Mouse (Mus musculus) midbrain, embryonic 16.5 days (tissue): ENCODE data around the gene Siva1. TPM values are rescaled to one million over a fixed set of nuclear protein-coding genes. Genes with fewer than 3 reads are reported as not detected.
A peak's percentile ranks its signal among the peaks of the same experiment; 100 is the strongest.

Source experiments
- ATAC-seq: fragments of 200-750 bp; cut with Nextera tagmentation; 2 replicates; pipeline ENCODE4 v1.8.0; 2017; ENCODE audit warnings: moderate TSS enrichment
- H3K27ac ChIP-seq: fragments of 300-500 bp; sonication (generic); 2 replicates; pipeline ENCODE4 v1.5.1; 2014; ENCODE audit warnings: mild to moderate bottlenecking, low read length, mixed read lengths
- H3K27me3 ChIP-seq: fragments of 300-500 bp; sonication (generic); 2 replicates; pipeline ENCODE4 v1.6.1; 2014; ENCODE audit warnings: low read depth, low read length, mixed read lengths; ENCODE audit not compliant: control insufficient read depth, insufficient read depth
- H3K36me3 ChIP-seq: fragments of 300-500 bp; sonication (generic); 2 replicates; pipeline ENCODE4 v1.6.1; 2014; ENCODE audit warnings: mild to moderate bottlenecking, low read length, moderate library complexity, mixed read lengths; ENCODE audit not compliant: control insufficient read depth, insufficient read depth
- H3K4me1 ChIP-seq: fragments of 300-500 bp; sonication (generic); 2 replicates; pipeline ENCODE4 v1.6.1; 2014; ENCODE audit warnings: mild to moderate bottlenecking, low read length, mixed read lengths; ENCODE audit not compliant: control insufficient read depth, insufficient read depth
- H3K4me2 ChIP-seq: fragments of 300-500 bp; sonication (generic); 2 replicates; pipeline ENCODE4 v1.6.1; 2014; ENCODE audit warnings: mild to moderate bottlenecking, low read length, mixed read lengths
- H3K4me3 ChIP-seq: fragments of 300-500 bp; sonication (generic); 2 replicates; pipeline ENCODE4 v1.5.1; 2014; ENCODE audit warnings: low read depth, mild to moderate bottlenecking, low read length, moderate library complexity, mixed read lengths
- H3K9ac ChIP-seq: fragments of 300-500 bp; sonication (generic); 2 replicates; pipeline ENCODE4 v1.6.1; 2014; ENCODE audit warnings: low read depth, low read length, mixed read lengths
- H3K9me3 ChIP-seq: fragments of 300-500 bp; sonication (generic); replicated peaks from 2 replicates; pipeline ENCODE4 v1.6.1; 2014; ENCODE audit warnings: mild to moderate bottlenecking, low read length, mixed read lengths; ENCODE audit not compliant: control insufficient read depth, poor library complexity, severe bottlenecking
- WGBS: fragments of 180-500 bp; shearing (Covaris S2); extraction: QIAGEN DNeasy Blood & Tissue Kit; methylation state at CpG from one replicate; pipeline ENCODE4 v1.1.7; 2014; 5-methylcytosine and 5-hydroxymethylcytosine counted together
- microRNA-seq: library from miRNA; unstranded; fragments of <30 nt; microRNA quantifications from one replicate; pipeline ENCODE4, GENCODE M21; 2017
- polyA plus RNA-seq: library from polyadenylated mRNA; unstranded; fragments of >200 nt; fragmentation: Nextera tagmentation; extraction: Ambion mirVana; gene quantifications from 2 replicates; pipeline ENCODE4 v1.2.1, GENCODE M21; 2015

The Siva1 gene
- polyA plus RNA-seq, 1 experiment from 2014 or later, result 41.7 TPM

DNA sequence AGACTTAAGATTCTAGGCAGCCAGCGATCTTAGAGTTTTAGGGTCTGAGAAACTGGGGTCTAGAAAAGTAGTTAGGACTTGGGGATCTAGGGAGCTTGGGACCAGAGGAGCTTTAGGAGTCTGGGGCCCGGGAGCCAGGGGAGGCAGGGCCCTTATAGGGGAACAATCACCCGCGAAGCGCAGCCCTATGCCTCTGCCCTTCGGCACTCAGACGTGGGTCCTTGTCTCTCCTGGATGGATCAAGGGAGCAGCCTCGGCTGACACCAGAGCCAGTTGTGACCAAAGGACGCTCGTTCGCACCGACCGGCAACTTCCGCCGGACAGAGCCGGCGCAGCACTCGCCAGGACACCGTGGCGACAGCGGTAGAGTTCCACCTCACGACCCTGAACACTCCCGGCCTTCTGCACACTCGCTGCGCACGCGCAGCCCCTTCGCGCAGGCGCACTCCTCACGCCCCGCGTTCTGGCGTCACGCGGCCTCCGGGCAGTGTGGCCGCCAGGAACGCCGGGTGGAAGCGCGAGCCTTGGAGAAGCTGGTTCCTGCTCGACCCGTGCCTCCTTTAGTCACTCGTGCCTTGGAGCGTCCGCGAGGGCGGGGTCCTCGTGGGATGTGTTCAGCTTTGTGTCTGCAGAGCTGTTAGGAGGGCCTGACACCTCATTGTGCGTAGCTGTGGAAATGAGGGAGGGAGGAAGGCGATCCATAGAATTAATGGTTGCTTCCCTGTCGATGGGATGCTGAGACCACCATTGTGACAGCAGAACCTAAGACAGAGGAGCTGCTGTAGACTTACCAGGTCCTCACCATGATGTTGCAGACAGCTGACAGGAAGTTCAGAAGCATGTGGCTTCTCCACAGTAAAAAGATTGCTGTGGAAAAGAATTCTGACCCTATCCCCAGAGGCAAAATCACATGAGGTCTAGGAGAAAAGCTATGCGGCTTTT lies 49.0 kb downstream of the Siva1 start:
- peak overlapping the region; percentile 95 for H3K27ac ChIP-seq
- H3K36me3 ChIP-seq, result no peaks in the 10 kb centered on the region
- WGBS, result 2% methylated on average over 53 of the region's 54 CpGs

DNA sequence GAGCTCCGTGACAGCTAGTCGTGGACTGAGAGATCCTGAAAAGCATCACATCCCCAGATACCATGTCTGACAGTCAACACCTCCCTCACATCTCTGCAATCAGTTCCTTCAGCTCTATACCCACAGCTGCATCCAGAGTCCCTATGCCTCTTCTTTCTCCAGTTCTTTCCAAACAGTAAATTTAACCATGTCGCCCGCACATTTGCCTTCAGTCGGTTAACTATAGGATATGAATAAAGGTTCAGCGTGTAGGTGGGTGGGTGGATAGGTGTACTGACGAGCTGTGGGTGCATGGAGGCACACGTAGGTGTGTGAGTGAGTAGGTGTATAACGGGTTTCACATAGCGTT lies 49.6 kb downstream of the Siva1 start:
- Histone ChIP-seq H3K9me3 (no peaks in the 10 kb centered on the region), H3K27me3 (no peaks in the 10 kb centered on the region), H3K27ac (peak overlapping the region; percentile 95), H3K4me1 (peaks cover 13% of the 10 kb centered on the region), H3K4me2 (peak overlapping the region; percentile 87), H3K4me3 (peak overlapping the region; percentile 66), H3K9ac (peak overlapping the region; percentile 91), H3K36me3 (no peaks in the 10 kb centered on the region)
- WGBS, result 76% methylated on average over 10 of the region's 10 CpGs
- peak; percentile 40 for ATAC-seq

More for the DNA sequence above, 49.0 kb downstream of the Siva1 start:
- no peaks in the 10 kb centered on the region for H3K9me3 ChIP-seq
- H3K27me3 ChIP-seq, result no peaks in the 10 kb centered on the region
- H3K4me3 ChIP-seq, result peak overlapping the region; percentile 66
- ATAC-seq, result peak; percentile 96
- peak overlapping the region; percentile 87 for H3K4me2 ChIP-seq
- H3K9ac ChIP-seq, result peak overlapping the region; percentile 91
- peaks cover 13% of the 10 kb centered on the region for H3K4me1 ChIP-seq

DNA sequence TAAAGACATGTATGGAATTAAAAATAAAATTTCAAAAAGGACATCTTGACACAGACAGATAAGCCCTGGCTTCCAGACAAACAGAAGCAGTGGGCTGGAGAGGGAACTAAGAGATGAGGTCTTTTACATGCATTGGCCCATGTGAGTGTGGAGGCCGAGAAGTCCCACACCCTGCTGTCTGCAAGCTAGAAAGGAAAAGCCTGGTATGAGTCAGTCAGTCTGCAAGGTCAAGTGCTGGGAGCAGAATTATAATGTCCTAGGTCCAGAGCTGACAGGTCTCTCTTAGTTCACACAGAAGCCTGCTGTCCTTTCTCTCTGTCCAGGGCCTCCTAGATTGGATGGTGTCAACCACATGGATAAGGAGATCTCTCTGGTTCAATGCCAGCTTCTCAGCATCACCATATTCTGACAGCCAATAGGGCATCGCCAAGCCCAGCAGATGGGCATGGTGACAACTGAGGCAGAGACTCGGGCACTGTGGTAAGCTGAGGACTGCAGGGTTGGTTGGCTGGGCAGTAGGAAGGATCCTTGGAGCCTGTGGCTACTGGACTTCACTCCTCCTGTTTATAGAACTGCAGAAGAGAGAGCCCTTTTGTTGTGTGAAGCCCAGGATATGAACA lies 52.4 kb downstream of the Siva1 start:
- no peaks in the 10 kb centered on the region for H3K9me3 ChIP-seq
- H3K4me1 ChIP-seq, result peaks cover 16% of the 10 kb centered on the region
- H3K4me3 ChIP-seq, result no peak overlapping the region
- H3K36me3 ChIP-seq, result no peaks in the 10 kb centered on the region
- H3K27me3 ChIP-seq, result no peaks in the 10 kb centered on the region
- H3K4me2 ChIP-seq, result no peak overlapping the region
- no peak overlapping the region for H3K9ac ChIP-seq
- 81% methylated on average over 3 of the region's 3 CpGs for WGBS
- no peak overlapping the region for H3K27ac ChIP-seq
- no peak for ATAC-seq

Small RNAs within 50 kb of the gene (microRNA-seq; reads per million reads assigned to microRNA genes)
- gene Mir6939, result 0.69 reads per million

Other genes with a start within 250 kb of the Siva1 start
- gene A530016L24Rik, start 155.2 kb upstream of the Siva1 start, polyA plus RNA-seq, result 0.16 and 0.17 TPM in 2 replicates
- 96.8 and 100 TPM in 2 replicates for gene Tmem179, start 127.9 kb upstream of the Siva1 start, polyA plus RNA-seq
- 0.53 and 0.67 TPM in 2 replicates for gene Inf2, start 55.9 kb upstream of the Siva1 start, polyA plus RNA-seq
- gene Adssl1, start 24.6 kb upstream of the Siva1 start, polyA plus RNA-seq, result 4.0 and 4.2 TPM in 2 replicates
- gene Akt1, start 30.2 kb downstream of the Siva1 start, polyA plus RNA-seq, result 58.7 and 60.4 TPM in 2 replicates
- 0.73 and 1.2 TPM in 2 replicates for gene Zbtb42, start 34.1 kb downstream of the Siva1 start, polyA plus RNA-seq
- gene Cep170b, start 75.8 kb downstream of the Siva1 start, polyA plus RNA-seq, result 36.0 and 39.4 TPM in 2 replicates
- 4.9 and 5.9 TPM in 2 replicates for gene Pld4, start 116.0 kb downstream of the Siva1 start, polyA plus RNA-seq
- 1.4 and 2.0 TPM in 2 replicates for gene Ahnak2, start 158.0 kb downstream of the Siva1 start, polyA plus RNA-seq
- gene Clba1, start 164.3 kb downstream of the Siva1 start, polyA plus RNA-seq, result 25.2 and 26.1 TPM in 2 replicates
- 32.6 and 37.6 TPM in 2 replicates for gene Cdca4, start 184.7 kb downstream of the Siva1 start, polyA plus RNA-seq
- gene Gpr132, start 223.5 kb downstream of the Siva1 start, polyA plus RNA-seq, result 0.14 TPM in 1 of 2 replicates, not detected in the other